Mouse (Mus musculus) C2C12 (cell line): ENCODE results near the gene Txnrd2.

Source experiments
- CEBPB ChIP-seq: IDR thresholded peaks from one replicate; pipeline ENCODE4 v1.6.1; 2011; ENCODE audit warnings: low read depth, mild to moderate bottlenecking, control low read depth, moderate library complexity
- CTCF ChIP-seq: IDR thresholded peaks from one replicate; pipeline ENCODE4 v1.5.1; 2011; ENCODE audit not compliant: control insufficient read depth, insufficient read depth, insufficient read length
- MAX ChIP-seq: IDR thresholded peaks from one replicate; pipeline ENCODE4 v1.6.1; 2011; ENCODE audit warnings: mild to moderate bottlenecking, control low read depth
- MYOD1 ChIP-seq: IDR thresholded peaks from one replicate; pipeline ENCODE4 v1.6.1; 2011; ENCODE audit warnings: low read depth; ENCODE audit not compliant: control insufficient read depth, insufficient read length
- MYOG ChIP-seq: IDR thresholded peaks from one replicate; pipeline ENCODE4 v1.6.1; 2011; ENCODE audit not compliant: control insufficient read depth, insufficient read length; ENCODE audit errors: extremely low read depth
- USF1 ChIP-seq: IDR thresholded peaks from one replicate; pipeline ENCODE4 v1.6.1; 2011; ENCODE audit warnings: low read depth, mild to moderate bottlenecking, control low read depth, moderate library complexity

DNA sequence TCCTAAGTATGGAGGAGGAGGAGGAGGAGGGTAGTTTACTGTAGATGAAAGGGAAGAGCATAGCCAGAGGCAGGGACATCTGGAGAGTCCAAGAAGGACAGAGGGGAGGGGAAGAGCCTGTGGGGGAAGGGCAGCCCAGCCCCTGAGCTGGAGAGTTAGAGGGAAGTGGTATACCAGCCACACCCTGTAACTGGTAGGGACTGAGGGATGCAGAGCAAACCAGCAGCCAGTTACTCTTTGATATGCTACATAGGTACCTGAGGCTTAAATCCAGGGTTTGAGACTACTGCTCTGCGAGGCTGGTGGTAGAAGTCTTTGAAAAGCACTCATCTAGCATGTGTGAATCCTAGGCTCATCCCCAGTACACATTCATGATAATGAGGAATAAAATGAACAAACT is 64.7 kb downstream of the Txnrd2 start:
- TF ChIP-seq CTCF (no peak), USF1 (no peak), MAX (no peak), MYOG (no peak), CEBPB (no peak), MYOD1 (no peak)
